Mouse (Mus musculus) gastrocnemius, postnatal 10 days (tissue): ENCODE data around the gene Mup15. TPM values are rescaled to one million over a fixed set of nuclear protein-coding genes. Genes with fewer than 3 reads are reported as not detected.
"Not testable (repeated sequence)": the region's sequence is repeated elsewhere in the genome, so short reads cannot be mapped to it uniquely, and the experiment has no call there.

Source experiments
- DNase-seq: peaks from one replicate; pipeline ENCODE4 v3.0.0; 2021; ENCODE audit warnings: mixed read lengths
- long read RNA-seq, 2 experiments: library from polyadenylated mRNA; stranded (forward); transcript quantifications; one replicate each; pipeline ENCODE4 v2.0.0; 2021
- total RNA-seq, 2 experiments: library from RNA; stranded (reverse); gene quantifications; 2 replicates each; pipeline ENCODE4 v1.2.3; 2021

The Mup15 gene
- not detected for total RNA-seq
- long read RNA-seq, experiment 1, result 0 reads
- long read RNA-seq, experiment 2, result 0 reads

- DNase-seq, result not testable (repeated sequence)
Measured at GRCm38 (mm10) chr4:61439643-61440042, at the start of gene Mup15. TSS of gene Mup15 (minus strand) at chr4:61439743.

Other genes starting within 250 kb of the Mup15 start
- not detected for gene Mup13, start 211.5 kb downstream of the Mup15 start, total RNA-seq
- gene Mup14, start 135.7 kb downstream of the Mup15 start, total RNA-seq, result not detected
- gene Mup16, start 79.8 kb upstream of the Mup15 start, total RNA-seq, result not detected
- not detected for gene Mup17, start 156.1 kb upstream of the Mup15 start, total RNA-seq
- not detected for gene Mup18, start 234.4 kb upstream of the Mup15 start, total RNA-seq